Mouse (Mus musculus): ENCODE results near the gene Defb25. TPM values are rescaled to one million over a fixed set of nuclear protein-coding genes. Genes with fewer than 3 reads are reported as not detected.
A peak's percentile ranks its signal among the peaks of the same experiment; 100 is the strongest.

Gene Defb25
- total RNA-seq (2014; rRNA removed) (2.1 TPM in 1 of 2 replicates, not detected in the other), polyA plus RNA-seq (2012; rRNA removed) (not detected in 2 replicates)

DNA sequence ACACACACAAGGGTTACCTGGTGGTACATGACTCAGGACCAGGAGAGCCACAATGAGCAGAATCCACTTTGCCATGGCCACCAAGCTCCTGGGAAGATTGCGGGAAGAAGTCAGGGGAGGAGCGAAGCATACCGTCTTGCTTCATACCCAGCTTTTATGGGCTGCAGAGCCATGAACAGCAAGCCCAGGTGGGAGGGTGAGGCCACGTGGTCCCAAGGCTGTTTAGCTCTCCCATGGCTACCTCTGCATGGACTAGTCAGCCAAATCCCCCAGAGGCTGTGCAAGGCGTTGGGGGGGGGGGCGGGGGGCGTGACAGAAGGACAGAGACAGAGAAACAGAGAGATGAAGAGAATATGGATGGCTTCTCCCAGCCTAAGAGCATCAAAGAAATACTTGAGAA lies at the start of gene Defb25:
Gene Defb25, minus strand, starts transcription at position 101 of the 400 bp plus-strand sequence.
- WGBS, result 75% methylated on average over 7 of the region's 7 CpGs
- Histone ChIP-seq H3K36me3 (ENCODE audit: control insufficient read depth, insufficient read depth, low read length) (no peaks in the 10 kb centered on the region), H3K4me1 (ENCODE audit: control insufficient read depth, insufficient read depth, low read length) (no peaks in the 10 kb centered on the region), H3K27me3 (ENCODE audit: control insufficient read depth, insufficient read depth, low read length) (no peaks in the 10 kb centered on the region), H3K4me3 (ENCODE audit: insufficient read depth, low read depth, low read length) (no peak within 1 kb of the TSS), H3K27ac (replicated peaks; ENCODE audit: insufficient read depth, low read depth, low read length) (no peak within 1 kb of the TSS), H3K9ac (ENCODE audit: low read depth, low read length) (no peak within 1 kb of the TSS), H3K79me2 (ENCODE audit: control insufficient read depth, insufficient read depth, low read length) (no peaks in the 10 kb centered on the region)
- TF ChIP-seq POLR2A (IDR thresholded peaks at IDR 0.05; ENCODE audit: extremely low read depth, insufficient read depth, low read length) (no peak), CTCF (IDR thresholded peaks at IDR 0.05; ENCODE audit: low read depth, low read length) (no peak)
- DNase-seq (ENCODE audit: extremely low read depth, low read depth, low spot score), result no peak

DNA sequence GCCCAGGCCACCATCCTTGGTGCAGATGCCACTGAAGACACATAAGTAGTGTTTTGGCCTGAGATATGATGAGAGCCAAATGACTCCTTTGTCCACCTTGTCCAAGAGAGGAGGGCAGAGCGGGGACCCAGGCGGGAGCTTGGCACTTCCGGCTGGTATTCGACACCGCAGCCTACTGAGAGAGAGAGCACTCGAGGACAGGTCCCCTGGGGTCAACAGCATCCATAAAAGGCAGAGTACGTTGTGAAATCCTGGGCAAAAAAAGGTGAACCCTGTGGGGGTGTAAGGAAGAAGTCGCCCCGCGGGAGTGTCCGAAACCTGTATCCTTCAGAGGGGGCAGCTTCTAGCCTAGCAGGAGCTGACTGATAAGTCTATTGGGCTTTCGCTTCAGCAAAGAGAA lies 49.3 kb upstream of the Defb25 start:
- H3K79me2 ChIP-seq (ENCODE audit: control insufficient read depth, insufficient read depth, low read length), result peaks cover 44% of the 10 kb centered on the region
- TF ChIP-seq POLR2A (IDR thresholded peaks at IDR 0.05; ENCODE audit: extremely low read depth, insufficient read depth, low read length) (no peak), CTCF (IDR thresholded peaks at IDR 0.05; ENCODE audit: low read depth, low read length) (no peak)
- peak; percentile 64 for DNase-seq (ENCODE audit: extremely low read depth, low read depth, low spot score)
- H3K4me3 ChIP-seq (ENCODE audit: insufficient read depth, low read depth, low read length), result no peak overlapping the region
- H3K4me1 ChIP-seq (ENCODE audit: control insufficient read depth, insufficient read depth, low read length), result peaks cover 21% of the 10 kb centered on the region
- H3K27ac ChIP-seq (replicated peaks; ENCODE audit: insufficient read depth, low read depth, low read length), result no peak overlapping the region
- 22% methylated on average over 12 of the region's 12 CpGs for WGBS
- no peak overlapping the region for H3K9ac ChIP-seq (ENCODE audit: low read depth, low read length)
- no peaks in the 10 kb centered on the region for H3K27me3 ChIP-seq (ENCODE audit: control insufficient read depth, insufficient read depth, low read length)
- peaks cover 3% of the 10 kb centered on the region; the same call in 1 of the 2 replicates for H3K36me3 ChIP-seq (ENCODE audit: control insufficient read depth, insufficient read depth, low read length)

DNA sequence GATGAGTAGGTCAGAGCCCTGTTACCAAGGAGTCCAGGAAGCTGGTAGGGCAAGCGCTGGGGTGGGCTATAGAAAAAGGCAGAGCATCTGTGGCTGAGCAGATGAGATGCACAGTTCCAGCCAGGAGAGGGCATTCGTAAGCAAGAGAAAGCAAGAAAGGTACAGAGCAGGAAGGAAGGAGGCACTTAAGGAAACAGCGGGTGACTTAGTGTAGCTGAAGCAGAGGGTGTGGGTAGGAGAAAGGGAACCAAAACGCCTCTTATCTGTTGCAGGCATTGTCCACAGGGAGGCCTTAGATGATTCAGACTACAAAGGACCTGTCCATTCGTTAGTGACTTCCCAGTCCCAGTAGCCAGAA lies 48.8 kb upstream of the Defb25 start:
- Histone ChIP-seq H3K27ac (replicated peaks; ENCODE audit: insufficient read depth, low read depth, low read length) (no peak overlapping the region), H3K36me3 (ENCODE audit: control insufficient read depth, insufficient read depth, low read length) (peaks cover 3% of the 10 kb centered on the region; the same call in 1 of the 2 replicates), H3K4me3 (ENCODE audit: insufficient read depth, low read depth, low read length) (no peak overlapping the region), H3K4me1 (ENCODE audit: control insufficient read depth, insufficient read depth, low read length) (peaks cover 23% of the 10 kb centered on the region), H3K79me2 (ENCODE audit: control insufficient read depth, insufficient read depth, low read length) (peaks cover 44% of the 10 kb centered on the region), H3K27me3 (ENCODE audit: control insufficient read depth, insufficient read depth, low read length) (no peaks in the 10 kb centered on the region), H3K9ac (ENCODE audit: low read depth, low read length) (no peak overlapping the region)
- DNase-seq (ENCODE audit: extremely low read depth, low read depth, low spot score), result no peak
- no peak for TF ChIP-seq POLR2A (IDR thresholded peaks at IDR 0.05; ENCODE audit: extremely low read depth, insufficient read depth, low read length)
- peak; percentile 9; the same call in 1 of the 2 replicates for TF ChIP-seq CTCF (IDR thresholded peaks at IDR 0.05; ENCODE audit: low read depth, low read length)
- 38% methylated on average over 5 of the region's 5 CpGs for WGBS

DNA sequence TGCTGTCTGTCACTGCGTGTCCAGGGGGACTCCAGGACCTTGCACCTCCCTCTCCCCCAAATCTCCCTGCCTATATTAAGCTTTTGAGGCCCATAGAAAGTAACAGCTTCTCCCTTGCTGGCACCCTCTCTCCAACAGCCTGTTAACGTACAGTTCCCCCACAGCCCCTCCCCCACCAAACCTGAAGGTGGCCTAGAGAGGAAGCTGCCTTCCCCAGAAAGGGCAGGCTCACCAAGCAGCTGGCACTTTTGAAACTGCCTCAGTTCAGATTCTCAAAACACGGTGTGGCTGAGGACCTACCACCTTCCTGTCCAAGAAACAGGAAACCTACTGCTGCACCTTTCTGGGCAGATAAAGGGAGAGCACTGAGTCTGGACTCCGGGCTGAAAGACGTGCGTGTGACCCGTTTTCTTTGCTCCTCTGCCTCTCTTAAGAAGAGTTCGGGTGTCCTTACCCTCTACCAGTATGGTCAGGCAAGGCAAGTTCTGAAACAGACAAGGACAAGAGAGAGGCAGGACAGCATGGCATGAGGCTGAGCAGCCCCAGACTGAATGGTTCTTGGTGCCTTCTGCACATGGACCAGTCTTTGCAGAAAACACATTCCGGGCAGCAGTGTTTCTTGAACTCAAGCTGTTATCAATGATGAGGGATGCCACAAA lies 48.3 kb upstream of the Defb25 start:
- peaks cover 3% of the 10 kb centered on the region; the same call in 1 of the 2 replicates for H3K36me3 ChIP-seq (ENCODE audit: control insufficient read depth, insufficient read depth, low read length)
- no peak overlapping the region for H3K4me3 ChIP-seq (ENCODE audit: insufficient read depth, low read depth, low read length)
- no peak overlapping the region for H3K9ac ChIP-seq (ENCODE audit: low read depth, low read length)
- no peaks in the 10 kb centered on the region for H3K27me3 ChIP-seq (ENCODE audit: control insufficient read depth, insufficient read depth, low read length)
- peaks cover 23% of the 10 kb centered on the region for H3K4me1 ChIP-seq (ENCODE audit: control insufficient read depth, insufficient read depth, low read length)
- no peak for TF ChIP-seq CTCF (IDR thresholded peaks at IDR 0.05; ENCODE audit: low read depth, low read length)
- TF ChIP-seq POLR2A (IDR thresholded peaks at IDR 0.05; ENCODE audit: extremely low read depth, insufficient read depth, low read length), result no peak
- 46% methylated on average over 9 of the region's 9 CpGs for WGBS
- H3K79me2 ChIP-seq (ENCODE audit: control insufficient read depth, insufficient read depth, low read length), result peaks cover 43% of the 10 kb centered on the region
- no peak overlapping the region for H3K27ac ChIP-seq (replicated peaks; ENCODE audit: insufficient read depth, low read depth, low read length)
- DNase-seq (ENCODE audit: extremely low read depth, low read depth, low spot score), result no peak

DNA sequence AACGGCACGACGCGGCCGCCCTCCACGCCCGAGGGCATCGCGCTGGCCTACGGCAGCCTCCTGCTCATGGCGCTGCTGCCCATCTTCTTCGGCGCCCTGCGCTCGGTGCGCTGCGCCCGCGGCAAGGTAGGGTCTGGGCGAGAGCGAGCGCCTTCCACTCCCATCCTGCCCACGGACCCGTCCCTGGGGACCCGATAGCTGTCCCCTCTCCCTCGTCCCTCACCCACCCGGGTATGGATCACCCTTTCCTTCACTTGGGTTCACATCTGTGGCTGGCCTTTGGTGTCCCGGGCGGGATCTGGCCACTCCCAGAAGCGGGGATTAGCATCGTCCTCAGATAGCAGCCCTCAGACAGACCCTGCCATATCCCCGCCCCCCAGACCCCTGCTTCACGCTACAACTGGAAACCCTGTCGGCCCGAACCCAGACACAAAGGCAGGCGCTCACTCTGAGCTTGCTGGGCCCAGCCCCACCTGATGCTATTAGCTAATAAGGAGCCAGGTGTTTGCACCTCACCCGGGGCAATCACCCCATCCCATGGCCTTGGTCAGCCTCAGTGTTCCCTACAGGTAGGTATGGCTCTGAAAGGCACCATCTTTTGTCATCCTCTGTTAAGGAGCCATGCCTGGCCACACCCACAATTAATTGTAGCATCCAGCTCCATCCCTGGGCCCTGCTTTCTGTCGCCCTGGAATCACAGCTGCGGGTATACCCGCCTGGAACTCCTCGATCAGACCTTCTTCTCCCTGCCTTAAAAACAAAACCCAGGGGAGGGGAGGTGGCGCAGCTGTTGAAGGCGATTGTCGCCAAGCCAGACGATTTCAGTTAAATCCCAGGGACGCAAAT lies 47.0 kb upstream of the Defb25 start:
- Histone ChIP-seq H3K9ac (ENCODE audit: low read depth, low read length) (peak overlapping the region; percentile 94), H3K27ac (replicated peaks; ENCODE audit: insufficient read depth, low read depth, low read length) (peak overlapping the region; percentile 73), H3K27me3 (ENCODE audit: control insufficient read depth, insufficient read depth, low read length) (no peaks in the 10 kb centered on the region), H3K4me1 (ENCODE audit: control insufficient read depth, insufficient read depth, low read length) (peaks cover 27% of the 10 kb centered on the region), H3K4me3 (ENCODE audit: insufficient read depth, low read depth, low read length) (peak overlapping the region; percentile 82), H3K79me2 (ENCODE audit: control insufficient read depth, insufficient read depth, low read length) (peaks cover 34% of the 10 kb centered on the region), H3K36me3 (ENCODE audit: control insufficient read depth, insufficient read depth, low read length) (peaks cover 3% of the 10 kb centered on the region; the same call in 1 of the 2 replicates)
- WGBS, result 3% methylated on average over 44 of the region's 46 CpGs
- TF ChIP-seq POLR2A (IDR thresholded peaks at IDR 0.05; ENCODE audit: extremely low read depth, insufficient read depth, low read length), result no peak
- TF ChIP-seq CTCF (IDR thresholded peaks at IDR 0.05; ENCODE audit: low read depth, low read length), result no peak
- DNase-seq (ENCODE audit: extremely low read depth, low read depth, low spot score), result no peak

Measured in liver, adult 2 months (tissue).